Mouse (Mus musculus): ENCODE measurements around the gene Acyp1.

GRCm38 (mm10) chr12:85257008-85257639 lies 31.1 kb downstream of the Acyp1 start:
- TF ChIP-seq POLR2A (IDR thresholded peaks at IDR 0.05; ENCODE audit: low read depth, low read length) (no peak), CTCF (IDR thresholded peaks at IDR 0.05; ENCODE audit: borderline replicate concordance, insufficient read depth, low read length) (no peak)
